14 mouse cellular contexts compared by ENCODE assay signal in genomic region chr12:15218504-15218903, GRCm38 (mm10).
DNase-seq lines count a peak whose midpoint lies in the region; ATAC-seq and TF ChIP-seq lines count a peak whose summit lies in the region.
"Had no signal": no experiment of that assay in that cellular context is flagged by ENCODE, and none has a peak within 500 bp of the region (broad histone marks: within the 10 kb centered on the region; RNA-seq: fewer than 3 reads in every experiment).

No protein-coding gene starts in this region.

- H3K4me3 ChIP-seq in layer of hippocampus, adult 2 months: no peak overlapping the region; the same call in 1 of the 2 replicates
- no peak overlapping the region for H3K4me3 ChIP-seq in forebrain, embryonic 12.5 days (replicated peaks)
- H3K4me3 ChIP-seq in hindbrain, embryonic 15.5 days: peak overlapping the region; percentile 28; the same call in 1 of the 2 replicates
- H3K4me3 ChIP-seq in neural tube, embryonic 13.5 days: 0 out of 2 replicates have a peak overlapping the region, but pooled peaks have one; percentile 11
- H3K4me3 ChIP-seq: gastrocnemius, adult 2 months; stomach, embryonic 15.5 days had no signal

- no peaks in the 10 kb centered on the region for H3K27me3 ChIP-seq in forebrain, embryonic 12.5 days
- no peaks in the 10 kb centered on the region for H3K27me3 ChIP-seq in hindbrain, embryonic 15.5 days
- no peaks in the 10 kb centered on the region for H3K27me3 ChIP-seq in neural tube, embryonic 13.5 days
- H3K27me3 ChIP-seq: stomach, embryonic 15.5 days had no signal

- H3K9ac ChIP-seq in forebrain, embryonic 12.5 days: no peak overlapping the region
- H3K9ac ChIP-seq in hindbrain, embryonic 15.5 days: 0 out of 2 replicates have a peak overlapping the region, but pooled peaks have one; percentile 22
- H3K9ac ChIP-seq in neural tube, embryonic 13.5 days: 0 out of 2 replicates have a peak overlapping the region, but pooled peaks have one; percentile 43
- H3K9ac ChIP-seq: liver, postnatal 0 days; stomach, embryonic 15.5 days had no signal

- H3K4me2 ChIP-seq in forebrain, embryonic 12.5 days: peak overlapping the region; percentile 34
- H3K4me2 ChIP-seq in hindbrain, embryonic 15.5 days: peak overlapping the region; percentile 51
- peak overlapping the region; percentile 41 for H3K4me2 ChIP-seq in neural tube, embryonic 13.5 days
- H3K4me2 ChIP-seq: stomach, embryonic 15.5 days had no signal

- peaks cover 9% of the 10 kb centered on the region for H3K4me1 ChIP-seq in forebrain, embryonic 12.5 days
- H3K4me1 ChIP-seq in hindbrain, embryonic 15.5 days (replicated peaks): peaks cover 13% of the 10 kb centered on the region; the same call in 1 of the 2 replicates
- H3K4me1 ChIP-seq in neural tube, embryonic 13.5 days (replicated peaks): peaks cover 11% of the 10 kb centered on the region
- H3K4me1 ChIP-seq: stomach, embryonic 15.5 days had no signal

- no peaks in the 10 kb centered on the region for H3K36me3 ChIP-seq in forebrain, embryonic 12.5 days (replicated peaks)
- no peaks in the 10 kb centered on the region for H3K36me3 ChIP-seq in hindbrain, embryonic 15.5 days
- H3K36me3 ChIP-seq in neural tube, embryonic 13.5 days: no peaks in the 10 kb centered on the region
- H3K36me3 ChIP-seq: stomach, embryonic 15.5 days had no signal

- WGBS in forebrain, embryonic 12.5 days: 17% methylated on average over 8 of the region's 8 CpGs
- WGBS in hindbrain, embryonic 15.5 days: 21% methylated on average over 8 of the region's 8 CpGs
- 18% methylated on average over 8 of the region's 8 CpGs for WGBS in neural tube, embryonic 13.5 days

- 0 out of 2 replicates have a peak, but pooled peaks have one; percentile 7 for TF ChIP-seq CTCF in layer of hippocampus, adult 2 months (conservative IDR thresholded peaks at IDR 0.05)

- peak; percentile 63 for ATAC-seq in forebrain, embryonic 12.5 days (ENCODE audit: low FRiP score)
- ATAC-seq in hindbrain, embryonic 15.5 days (ENCODE audit: low FRiP score, low read depth): peak; percentile 74
- ATAC-seq in neural tube, embryonic 13.5 days (ENCODE audit: low read depth): peak; percentile 74
- no peak for ATAC-seq in CD4-positive, CD25-positive, alpha-beta regulatory T cell, adult 4 months
- ATAC-seq: liver, postnatal 0 days had no signal

- no peak for DNase-seq in layer of hippocampus, adult 2 months (ENCODE audit: low spot score in 2 of 2)
- no peak for DNase-seq in layer of hippocampus, adult 8-10 months (ENCODE audit: low spot score in 2 of 2)
- no peak for DNase-seq in kidney, postnatal 4 days
- no peak for DNase-seq in B cell, adult 2 months
- DNase-seq: gastrocnemius, adult 2 months; heart, postnatal 36 days; kidney, adult 2 months; liver, postnatal 0 days; thymus, postnatal 36 days had no signal

- H3K9me3 ChIP-seq in forebrain, embryonic 12.5 days: no peaks in the 10 kb centered on the region
- H3K9me3 ChIP-seq in hindbrain, embryonic 15.5 days: no peaks in the 10 kb centered on the region
- no peaks in the 10 kb centered on the region for H3K9me3 ChIP-seq in neural tube, embryonic 13.5 days
- H3K9me3 ChIP-seq: stomach, embryonic 15.5 days had no signal

- no peak overlapping the region for H3K27ac ChIP-seq in layer of hippocampus, adult 2 months
- no peak overlapping the region for H3K27ac ChIP-seq in forebrain, embryonic 12.5 days
- H3K27ac ChIP-seq in hindbrain, embryonic 15.5 days (replicated peaks): peak overlapping the region; percentile 53; the same call in 1 of the 2 replicates
- peak overlapping the region; percentile 65 for H3K27ac ChIP-seq in neural tube, embryonic 13.5 days (replicated peaks)
- H3K27ac ChIP-seq: gastrocnemius, adult 2 months; stomach, embryonic 15.5 days had no signal

Comparison
In these comparisons a context has a peak if more than half of its experiments do, and no peak if none do; other contexts are left out.
1. H3K27ac ChIP-seq: peak in hindbrain, embryonic 15.5 days (single experiment) and neural tube, embryonic 13.5 days (single experiment); none in layer of hippocampus, adult 2 months (single experiment) and forebrain, embryonic 12.5 days (single experiment).
2. H3K4me3 ChIP-seq: peak in hindbrain, embryonic 15.5 days (single experiment) and neural tube, embryonic 13.5 days (single experiment); none in layer of hippocampus, adult 2 months (single experiment) and forebrain, embryonic 12.5 days (single experiment).
3. Peak in every context shown above with its lines, with median percentiles within 50 percentile points of each other: H3K4me2 ChIP-seq.